Mouse (Mus musculus) E14TG2a.4 (cell line): Measurements from ENCODE around the gene Gp1bb.

Experiments used
- CTCF ChIP-seq: conservative IDR thresholded peaks from 2 replicates; pipeline ENCODE4 v1.5.1; 2014; ENCODE audit warnings: low read length
- NANOG ChIP-seq: IDR thresholded peaks from 2 replicates; pipeline ENCODE4 v1.6.1; 2014; ENCODE audit warnings: borderline replicate concordance, low read length, mixed read lengths
- POU5F1 ChIP-seq: IDR thresholded peaks from 2 replicates; pipeline ENCODE4 v1.6.1; 2014; ENCODE audit warnings: low read length, borderline replicate concordance

- TF ChIP-seq NANOG (no peak), CTCF (no peak), POU5F1 (no peak)
These were observed 41.8 kb downstream of the Gp1bb start for GRCm38 (mm10) chr16:18580389-18580788.
